Mouse (Mus musculus): ENCODE measurements around the gene Gm7137. TPM values are rescaled to one million over a fixed set of nuclear protein-coding genes. Genes with fewer than 3 reads are reported as not detected.

The Gm7137 gene
- polyA plus RNA-seq, 1 experiment from 2014 or later, result not detected

DNA sequence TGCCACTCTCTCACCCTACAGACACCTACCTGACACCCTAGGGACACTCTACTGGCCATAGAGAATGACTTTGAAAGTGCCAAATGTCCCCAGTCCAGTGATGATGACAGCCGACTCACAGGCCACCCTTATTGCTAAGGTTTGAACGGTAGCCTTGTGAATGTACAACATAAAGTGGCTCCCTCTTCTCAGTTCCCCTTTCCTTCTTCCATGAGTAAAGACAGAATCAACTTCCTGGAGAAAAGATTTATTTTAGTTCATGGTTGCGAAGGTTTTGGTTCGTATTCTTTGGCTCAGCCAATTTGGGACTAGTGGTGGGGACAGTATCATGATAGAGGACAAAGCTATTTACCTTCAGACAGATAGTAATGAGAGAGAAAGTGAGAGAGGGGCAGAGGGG lies 49.1 kb downstream of the Gm7137 start:
- no peak overlapping the region for H3K27ac ChIP-seq (ENCODE audit: low read depth, low read length)
- no peak overlapping the region for H3K4me3 ChIP-seq (ENCODE audit: low read depth, low read length)
- no peak for DNase-seq (ENCODE audit: low spot score)
- WGBS, result 88% methylated on average over 4 of the region's 4 CpGs
- no peaks in the 10 kb centered on the region for H3K36me3 ChIP-seq (ENCODE audit: control insufficient read depth, insufficient read depth, low read length)
- no peaks in the 10 kb centered on the region for H3K9me3 ChIP-seq (ENCODE audit: control insufficient read depth, low read length)
- H3K9ac ChIP-seq (ENCODE audit: low read depth, low read length), result no peak overlapping the region
- no peak overlapping the region for H3K4me2 ChIP-seq (replicated peaks; ENCODE audit: low read depth, low read length)
- H3K27me3 ChIP-seq (ENCODE audit: control insufficient read depth, insufficient read depth, low read length), result no peaks in the 10 kb centered on the region
- no peak for ATAC-seq (ENCODE audit: low FRiP score)
- H3K4me1 ChIP-seq (replicated peaks; ENCODE audit: control insufficient read depth, insufficient read depth, low read length), result no peaks in the 10 kb centered on the region

Other genes with a start within 250 kb of the Gm7137 start
- 73.1 and 79.3 TPM in 2 replicates for gene Pttg1ip, start 206.5 kb downstream of the Gm7137 start, polyA plus RNA-seq (2014; fragmentation: Nextera tagmentation; extraction: Ambion mirVana)
- gene Sumo3, start 182.1 kb downstream of the Gm7137 start, polyA plus RNA-seq (2014; fragmentation: Nextera tagmentation; extraction: Ambion mirVana), result 287 and 321 TPM in 2 replicates
- gene Gm49325, start 182.0 kb downstream of the Gm7137 start, polyA plus RNA-seq (2014; fragmentation: Nextera tagmentation; extraction: Ambion mirVana), result 2.2 TPM in 1 of 2 replicates, not detected in the other
- 40.5 and 50.0 TPM in 2 replicates for gene Ube2g2, start 165.9 kb downstream of the Gm7137 start, polyA plus RNA-seq (2014; fragmentation: Nextera tagmentation; extraction: Ambion mirVana)
- 0.56 and 0.64 TPM in 2 replicates for gene Tspear, start 101.6 kb downstream of the Gm7137 start, polyA plus RNA-seq (2014; fragmentation: Nextera tagmentation; extraction: Ambion mirVana)
- not detected in 2 replicates for gene Gm19402, start 97.4 kb downstream of the Gm7137 start, polyA plus RNA-seq (2014; fragmentation: Nextera tagmentation; extraction: Ambion mirVana)
- gene Gm9508, start 91.0 kb downstream of the Gm7137 start, polyA plus RNA-seq (2014; fragmentation: Nextera tagmentation; extraction: Ambion mirVana), result not detected in 2 replicates
- gene Gm10272, start 81.6 kb downstream of the Gm7137 start, polyA plus RNA-seq (2014; fragmentation: Nextera tagmentation; extraction: Ambion mirVana), result not detected in 2 replicates
- not detected in 2 replicates for gene Gm10024, start 76.7 kb downstream of the Gm7137 start, polyA plus RNA-seq (2014; fragmentation: Nextera tagmentation; extraction: Ambion mirVana)
- gene Gm10142, start 72.4 kb downstream of the Gm7137 start, polyA plus RNA-seq (2014; fragmentation: Nextera tagmentation; extraction: Ambion mirVana), result not detected in 2 replicates
- not detected in 2 replicates for gene Krtap12-1, start 67.6 kb downstream of the Gm7137 start, polyA plus RNA-seq (2014; fragmentation: Nextera tagmentation; extraction: Ambion mirVana)
- not detected in 2 replicates for gene Gm10100, start 61.7 kb downstream of the Gm7137 start, polyA plus RNA-seq (2014; fragmentation: Nextera tagmentation; extraction: Ambion mirVana)
- not detected in 2 replicates for gene Gm18596, start 45.6 kb downstream of the Gm7137 start, polyA plus RNA-seq (2014; fragmentation: Nextera tagmentation; extraction: Ambion mirVana)
- not detected in 2 replicates for gene Gm9736, start 36.8 kb downstream of the Gm7137 start, polyA plus RNA-seq (2014; fragmentation: Nextera tagmentation; extraction: Ambion mirVana)
- not detected in 2 replicates for gene Gm3233, start 28.5 kb downstream of the Gm7137 start, polyA plus RNA-seq (2014; fragmentation: Nextera tagmentation; extraction: Ambion mirVana)
- gene Gm3238, start 16.9 kb downstream of the Gm7137 start, polyA plus RNA-seq (2014; fragmentation: Nextera tagmentation; extraction: Ambion mirVana), result not detected in 2 replicates
- gene Gm7138, start 11.3 kb downstream of the Gm7137 start, polyA plus RNA-seq (2014; fragmentation: Nextera tagmentation; extraction: Ambion mirVana), result not detected in 2 replicates
- gene Gm3250, start 5.7 kb downstream of the Gm7137 start, polyA plus RNA-seq (2014; fragmentation: Nextera tagmentation; extraction: Ambion mirVana), result not detected in 2 replicates
- gene Gm9639, start 6.9 kb upstream of the Gm7137 start, polyA plus RNA-seq (2014; fragmentation: Nextera tagmentation; extraction: Ambion mirVana), result not detected in 2 replicates
- not detected in 2 replicates for gene Gm19668, start 10.9 kb upstream of the Gm7137 start, polyA plus RNA-seq (2014; fragmentation: Nextera tagmentation; extraction: Ambion mirVana)
- gene Gm9507, start 23.6 kb upstream of the Gm7137 start, polyA plus RNA-seq (2014; fragmentation: Nextera tagmentation; extraction: Ambion mirVana), result not detected in 2 replicates
- not detected in 2 replicates for gene Gm2696, start 26.5 kb upstream of the Gm7137 start, polyA plus RNA-seq (2014; fragmentation: Nextera tagmentation; extraction: Ambion mirVana)
- not detected in 2 replicates for gene Krtap10-4, start 38.9 kb upstream of the Gm7137 start, polyA plus RNA-seq (2014; fragmentation: Nextera tagmentation; extraction: Ambion mirVana)
- gene Krtap10-10, start 47.7 kb upstream of the Gm7137 start, polyA plus RNA-seq (2014; fragmentation: Nextera tagmentation; extraction: Ambion mirVana), result not detected in 2 replicates
- not detected in 2 replicates for gene Gm36176, start 58.6 kb upstream of the Gm7137 start, polyA plus RNA-seq (2014; fragmentation: Nextera tagmentation; extraction: Ambion mirVana)
- not detected in 2 replicates for gene Gm10318, start 64.7 kb upstream of the Gm7137 start, polyA plus RNA-seq (2014; fragmentation: Nextera tagmentation; extraction: Ambion mirVana)
- not detected in 2 replicates for gene Gm3285, start 73.8 kb upstream of the Gm7137 start, polyA plus RNA-seq (2014; fragmentation: Nextera tagmentation; extraction: Ambion mirVana)
- 3.1 and 3.6 TPM in 2 replicates for gene Lrrc3, start 114.3 kb upstream of the Gm7137 start, polyA plus RNA-seq (2014; fragmentation: Nextera tagmentation; extraction: Ambion mirVana)
- gene Trpm2, start 182.4 kb upstream of the Gm7137 start, polyA plus RNA-seq (2014; fragmentation: Nextera tagmentation; extraction: Ambion mirVana), result 0.56 and 1.4 TPM in 2 replicates
- gene 1810043G02Rik, start 190.3 kb upstream of the Gm7137 start, polyA plus RNA-seq (2014; fragmentation: Nextera tagmentation; extraction: Ambion mirVana), result 33.2 and 37.1 TPM in 2 replicates
- gene Pfkl, start 221.9 kb upstream of the Gm7137 start, polyA plus RNA-seq (2014; fragmentation: Nextera tagmentation; extraction: Ambion mirVana), result 85.5 and 114 TPM in 2 replicates